16 mouse cellular contexts compared by ENCODE assay signal in genomic region chr6:111487556-111487955, GRCm38 (mm10).
"Had no signal": no experiment of that assay in that cellular context is flagged by ENCODE, and none has a peak within 500 bp of the region (broad histone marks: within the 10 kb centered on the region; RNA-seq: fewer than 3 reads in every experiment).

No protein-coding gene starts in this region.

- H3K9me3 ChIP-seq: neural tube, embryonic 12.5 days; neural tube, embryonic 13.5 days; neural tube, embryonic 15.5 days; stomach, embryonic 15.5 days had no signal

- H3K4me3 ChIP-seq: neural tube, embryonic 12.5 days; neural tube, embryonic 13.5 days; neural tube, embryonic 15.5 days; stomach, embryonic 15.5 days had no signal

- H3K27ac ChIP-seq: neural tube, embryonic 12.5 days; neural tube, embryonic 13.5 days; neural tube, embryonic 15.5 days; stomach, embryonic 15.5 days; stomach, postnatal 0 days had no signal

- H3K9ac ChIP-seq: neural tube, embryonic 12.5 days; neural tube, embryonic 13.5 days; neural tube, embryonic 15.5 days; stomach, embryonic 15.5 days had no signal

- H3K27me3 ChIP-seq: neural tube, embryonic 12.5 days; neural tube, embryonic 13.5 days; neural tube, embryonic 15.5 days; stomach, embryonic 15.5 days had no signal

- DNase-seq: retina, postnatal 1 day; right cerebral cortex, adult 18-20 months; right cerebral cortex, postnatal 14 days; right cerebral cortex, postnatal 25 days; spleen, adult 18-20 months; thymus, adult 18-20 months; thymus, adult 2 months; thymus, postnatal 14 days; thymus, postnatal 25 days; thymus, postnatal 36 days; thymus, postnatal 4 days had no signal

- H3K4me1 ChIP-seq: neural tube, embryonic 12.5 days; neural tube, embryonic 13.5 days; neural tube, embryonic 15.5 days; stomach, embryonic 15.5 days had no signal

- H3K36me3 ChIP-seq: neural tube, embryonic 12.5 days; neural tube, embryonic 13.5 days; neural tube, embryonic 15.5 days; stomach, embryonic 15.5 days had no signal
